Mouse (Mus musculus): Measurements from ENCODE around the gene Cps1.

DNA sequence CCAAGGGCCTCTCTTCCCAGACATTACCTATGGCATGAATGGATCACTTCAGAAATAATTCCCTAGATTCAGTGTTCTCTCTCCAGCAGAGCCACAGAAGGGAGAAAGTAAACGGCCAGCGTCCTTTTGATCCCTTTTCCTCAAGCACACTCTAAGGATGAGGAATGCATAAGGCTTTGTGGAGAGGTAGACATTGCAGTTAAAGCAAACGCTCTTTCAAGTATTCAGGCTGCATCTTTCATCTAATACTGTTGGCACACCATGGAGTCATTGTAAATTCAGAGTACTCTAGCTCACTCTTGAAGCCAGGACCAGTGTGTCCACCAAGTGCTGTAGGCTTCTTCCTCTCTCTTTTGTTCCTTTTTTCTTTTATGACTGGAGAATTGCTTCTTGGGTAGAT is 28.4 kb downstream of the Cps1 start:
- TF ChIP-seq CTCF (IDR thresholded peaks at IDR 0.05; ENCODE audit: low read depth, low read length) (no peak), EP300 (IDR thresholded peaks at IDR 0.05; ENCODE audit: insufficient read depth, low read depth, low read length) (no peak)

Data from ES-Bruce4 (cell line).